Mouse (Mus musculus): ENCODE measurements around the gene Nrl. TPM values are rescaled to one million over a fixed set of nuclear protein-coding genes. Genes with fewer than 3 reads are reported as not detected.

Nrl gene
- polyA plus RNA-seq, 1 experiment from 2014 or later: not detected

DNA sequence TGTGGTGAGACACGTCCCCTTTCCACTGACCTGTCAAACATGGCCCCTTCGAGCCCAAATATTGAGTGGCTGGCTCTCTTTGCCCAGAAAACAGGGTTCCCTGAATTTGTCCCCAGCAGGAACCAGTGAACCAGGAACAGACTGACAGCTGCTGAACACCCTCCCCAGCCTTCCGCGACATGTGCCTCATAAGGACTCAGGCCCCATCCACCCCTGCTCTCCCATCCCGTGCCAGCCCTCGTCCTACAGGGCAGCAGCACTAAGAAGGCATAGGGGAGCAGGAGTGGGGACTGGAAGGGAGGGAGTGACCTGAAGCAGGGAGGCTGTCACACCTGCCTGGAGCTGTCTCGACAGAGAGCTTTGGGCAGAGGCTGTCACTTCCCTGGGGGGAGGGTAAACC, 17.0 kb downstream of the Nrl start:
- no peak for DNase-seq (ENCODE audit: low spot score)
- Histone ChIP-seq H3K4me1 (replicated peaks; ENCODE audit: control insufficient read depth, insufficient read depth, low read length) (no peaks in the 10 kb centered on the region), H3K4me3 (ENCODE audit: low read depth, low read length) (no peak overlapping the region), H3K9ac (ENCODE audit: low read length) (no peak overlapping the region), H3K27me3 (ENCODE audit: control insufficient read depth, insufficient read depth, low read length) (no peaks in the 10 kb centered on the region), H3K27ac (ENCODE audit: low read depth, low read length) (no peak overlapping the region), H3K4me2 (ENCODE audit: low read depth, low read length, severe bottlenecking) (no peak overlapping the region), H3K9me3 (ENCODE audit: control insufficient read depth, low read length) (no peaks in the 10 kb centered on the region), H3K36me3 (ENCODE audit: control insufficient read depth, insufficient read depth, low read length) (no peaks in the 10 kb centered on the region)
- no peak for ATAC-seq (replicated peaks; ENCODE audit: low FRiP score)
- 64% methylated on average over 7 of the region's 7 CpGs for WGBS

GRCm38 (mm10) chr14:55505612-55506011, 19.2 kb downstream of the Nrl start:
- WGBS: 92% methylated on average over 9 of the region's 9 CpGs
- H3K9ac ChIP-seq (ENCODE audit: low read length): no peak overlapping the region
- H3K36me3 ChIP-seq (ENCODE audit: control insufficient read depth, insufficient read depth, low read length): no peaks in the 10 kb centered on the region
- no peak overlapping the region for H3K4me2 ChIP-seq (ENCODE audit: low read depth, low read length, severe bottlenecking)
- no peak overlapping the region for H3K27ac ChIP-seq (ENCODE audit: low read depth, low read length)
- no peaks in the 10 kb centered on the region for H3K9me3 ChIP-seq (ENCODE audit: control insufficient read depth, low read length)
- DNase-seq (ENCODE audit: low spot score) (no peak), ATAC-seq (replicated peaks; ENCODE audit: low FRiP score) (no peak)
- H3K27me3 ChIP-seq (ENCODE audit: control insufficient read depth, insufficient read depth, low read length): no peaks in the 10 kb centered on the region
- H3K4me1 ChIP-seq (replicated peaks; ENCODE audit: control insufficient read depth, insufficient read depth, low read length): no peaks in the 10 kb centered on the region
- no peak overlapping the region for H3K4me3 ChIP-seq (ENCODE audit: low read depth, low read length)

DNA sequence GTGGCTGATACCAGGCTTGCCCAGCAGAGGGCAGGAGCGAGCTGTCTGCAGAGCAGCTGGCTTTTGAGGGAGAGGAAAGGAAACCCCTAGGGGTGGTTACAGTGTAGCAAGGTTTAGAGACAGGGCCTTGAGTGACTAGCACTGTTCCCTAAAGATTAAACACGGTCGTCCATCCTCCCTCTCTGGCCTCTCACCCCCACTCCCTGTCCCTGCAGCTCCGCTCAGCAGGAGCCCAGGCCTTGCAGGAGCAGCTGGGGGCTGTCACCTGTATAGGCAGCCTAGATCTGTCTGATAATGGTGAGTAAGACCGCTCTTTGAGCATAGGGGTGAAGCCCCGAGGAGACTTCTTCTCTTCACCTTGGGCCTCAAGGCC, 27.3 kb downstream of the Nrl start:
- H3K9me3 ChIP-seq (ENCODE audit: control insufficient read depth, low read length): no peaks in the 10 kb centered on the region
- H3K4me3 ChIP-seq (ENCODE audit: low read depth, low read length): no peak overlapping the region
- WGBS: 39% methylated on average over 6 of the region's 6 CpGs
- H3K9ac ChIP-seq (ENCODE audit: low read length): no peak overlapping the region
- H3K27ac ChIP-seq (ENCODE audit: low read depth, low read length): no peak overlapping the region
- ATAC-seq (replicated peaks; ENCODE audit: low FRiP score): peak; percentile 75
- H3K4me2 ChIP-seq (ENCODE audit: low read depth, low read length, severe bottlenecking): no peak overlapping the region
- no peaks in the 10 kb centered on the region for H3K27me3 ChIP-seq (ENCODE audit: control insufficient read depth, insufficient read depth, low read length)
- no peaks in the 10 kb centered on the region for H3K4me1 ChIP-seq (replicated peaks; ENCODE audit: control insufficient read depth, insufficient read depth, low read length)
- DNase-seq (ENCODE audit: low spot score): peak; percentile 91
- no peaks in the 10 kb centered on the region; the same call in 1 of the 2 replicates for H3K36me3 ChIP-seq (ENCODE audit: control insufficient read depth, insufficient read depth, low read length)

- Histone ChIP-seq H3K27ac (ENCODE audit: low read depth, low read length) (no peak overlapping the region), H3K4me1 (replicated peaks; ENCODE audit: control insufficient read depth, insufficient read depth, low read length) (no peaks in the 10 kb centered on the region), H3K27me3 (ENCODE audit: control insufficient read depth, insufficient read depth, low read length) (no peaks in the 10 kb centered on the region), H3K9ac (ENCODE audit: low read length) (no peak overlapping the region), H3K9me3 (ENCODE audit: control insufficient read depth, low read length) (no peaks in the 10 kb centered on the region), H3K36me3 (ENCODE audit: control insufficient read depth, insufficient read depth, low read length) (no peaks in the 10 kb centered on the region; the same call in 1 of the 2 replicates), H3K4me3 (ENCODE audit: low read depth, low read length) (no peak overlapping the region), H3K4me2 (ENCODE audit: low read depth, low read length, severe bottlenecking) (no peak overlapping the region)
- ATAC-seq (replicated peaks; ENCODE audit: low FRiP score) (peak; percentile 39), DNase-seq (ENCODE audit: low spot score) (no peak)
- WGBS: 74% methylated on average over 16 of the region's 16 CpGs
Measured at GRCm38 (mm10) chr14:55496761-55497448, 27.9 kb downstream of the Nrl start.

GRCm38 (mm10) chr14:55495509-55496240, 29.1 kb downstream of the Nrl start:
- no peaks in the 10 kb centered on the region for H3K27me3 ChIP-seq (ENCODE audit: control insufficient read depth, insufficient read depth, low read length)
- DNase-seq (ENCODE audit: low spot score) (no peak), ATAC-seq (replicated peaks; ENCODE audit: low FRiP score) (no peak)
- WGBS: 73% methylated on average over 20 of the region's 20 CpGs
- no peaks in the 10 kb centered on the region for H3K9me3 ChIP-seq (ENCODE audit: control insufficient read depth, low read length)
- no peak overlapping the region for H3K4me2 ChIP-seq (ENCODE audit: low read depth, low read length, severe bottlenecking)
- H3K4me3 ChIP-seq (ENCODE audit: low read depth, low read length): no peak overlapping the region
- no peak overlapping the region for H3K9ac ChIP-seq (ENCODE audit: low read length)
- H3K27ac ChIP-seq (ENCODE audit: low read depth, low read length): no peak overlapping the region
- H3K4me1 ChIP-seq (replicated peaks; ENCODE audit: control insufficient read depth, insufficient read depth, low read length): no peaks in the 10 kb centered on the region
- H3K36me3 ChIP-seq (ENCODE audit: control insufficient read depth, insufficient read depth, low read length): no peaks in the 10 kb centered on the region; the same call in 1 of the 2 replicates

DNA sequence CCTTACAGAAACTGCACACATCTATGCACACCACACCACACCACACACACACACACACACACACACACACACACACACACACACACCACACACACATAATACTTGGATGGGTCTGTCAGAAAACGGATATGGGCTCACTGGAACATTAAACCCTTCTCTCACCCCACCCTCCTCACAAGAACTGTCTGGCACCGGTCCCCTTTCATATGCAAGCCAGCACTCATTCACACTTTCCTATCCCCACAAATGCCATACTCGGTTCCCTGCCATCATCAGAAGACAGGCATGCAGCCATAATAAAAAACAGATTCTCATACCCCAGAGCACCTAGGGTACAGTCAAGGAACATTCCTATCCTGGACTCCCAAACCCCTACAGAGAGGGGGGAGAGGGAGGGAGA, 32.7 kb downstream of the Nrl start:
- WGBS: 53% methylated on average over 3 of the region's 3 CpGs
- no peak overlapping the region for H3K4me2 ChIP-seq (ENCODE audit: low read depth, low read length, severe bottlenecking)
- no peak overlapping the region for H3K27ac ChIP-seq (ENCODE audit: low read depth, low read length)
- peak overlapping the region; percentile 77; the same call in 1 of the 2 replicates for H3K4me3 ChIP-seq (ENCODE audit: low read depth, low read length)
- no peaks in the 10 kb centered on the region for H3K27me3 ChIP-seq (ENCODE audit: control insufficient read depth, insufficient read depth, low read length)
- H3K9me3 ChIP-seq (ENCODE audit: control insufficient read depth, low read length): no peaks in the 10 kb centered on the region
- ATAC-seq (replicated peaks; ENCODE audit: low FRiP score) (no peak), DNase-seq (ENCODE audit: low spot score) (no peak)
- H3K36me3 ChIP-seq (ENCODE audit: control insufficient read depth, insufficient read depth, low read length): no peaks in the 10 kb centered on the region; the same call in 1 of the 2 replicates
- H3K4me1 ChIP-seq (replicated peaks; ENCODE audit: control insufficient read depth, insufficient read depth, low read length): 0 out of 2 replicates have a peak, but pooled peaks cover 3% of the 10 kb centered on the region
- no peak overlapping the region; the same call in 1 of the 2 replicates for H3K9ac ChIP-seq (ENCODE audit: low read length)

DNA sequence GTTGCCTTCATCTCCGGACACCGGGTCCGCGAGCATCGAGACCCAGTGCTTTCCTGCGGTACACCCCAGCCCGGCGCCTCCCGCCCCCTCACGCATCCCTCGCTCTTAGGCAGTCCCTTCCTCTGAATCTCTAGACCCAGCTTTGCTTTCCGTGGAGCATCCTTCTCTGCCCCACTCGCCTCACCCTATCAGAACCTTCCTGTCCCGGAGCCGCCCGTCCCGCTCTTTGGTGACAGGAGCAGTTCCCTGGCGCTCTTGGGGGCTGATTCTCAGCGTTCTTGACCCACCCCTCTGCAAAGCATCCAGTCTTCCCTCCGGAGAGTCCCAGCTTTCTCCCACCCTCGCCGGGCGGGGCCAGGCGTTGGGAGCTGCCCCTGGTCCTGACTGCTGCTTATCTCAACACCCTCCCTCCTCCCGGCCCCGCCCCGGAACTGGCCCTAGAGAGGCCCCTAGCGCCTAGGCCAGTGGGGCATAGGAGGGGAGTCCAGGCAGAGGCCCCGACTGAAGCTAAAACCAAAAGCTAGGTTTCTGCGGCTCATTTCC, 33.4 kb downstream of the Nrl start:
- peak; percentile 85 for ATAC-seq (replicated peaks; ENCODE audit: low FRiP score)
- peak; percentile 86 for DNase-seq (ENCODE audit: low spot score)
- Histone ChIP-seq H3K9me3 (ENCODE audit: control insufficient read depth, low read length) (no peaks in the 10 kb centered on the region), H3K9ac (ENCODE audit: low read length) (peak overlapping the region; percentile 86), H3K4me2 (ENCODE audit: low read depth, low read length, severe bottlenecking) (peak overlapping the region; percentile 84), H3K27me3 (ENCODE audit: control insufficient read depth, insufficient read depth, low read length) (no peaks in the 10 kb centered on the region), H3K4me1 (replicated peaks; ENCODE audit: control insufficient read depth, insufficient read depth, low read length) (0 out of 2 replicates have a peak, but pooled peaks cover 3% of the 10 kb centered on the region), H3K36me3 (ENCODE audit: control insufficient read depth, insufficient read depth, low read length) (no peaks in the 10 kb centered on the region; the same call in 1 of the 2 replicates), H3K27ac (ENCODE audit: low read depth, low read length) (peak overlapping the region; percentile 76), H3K4me3 (ENCODE audit: low read depth, low read length) (peak overlapping the region; percentile 77)
- 1% methylated on average over 29 of the region's 30 CpGs for WGBS

- Histone ChIP-seq H3K4me3 (ENCODE audit: low read depth, low read length) (peak within 1 kb of the TSS; percentile 77), H3K27ac (ENCODE audit: low read depth, low read length) (peak within 1 kb of the TSS; percentile 76), H3K4me2 (ENCODE audit: low read depth, low read length, severe bottlenecking) (peak within 1 kb of the TSS; percentile 84), H3K4me1 (replicated peaks; ENCODE audit: control insufficient read depth, insufficient read depth, low read length) (0 out of 2 replicates have a peak, but pooled peaks cover 3% of the 10 kb centered on the region), H3K9ac (ENCODE audit: low read length) (peak within 1 kb of the TSS; percentile 86), H3K27me3 (ENCODE audit: control insufficient read depth, insufficient read depth, low read length) (no peaks in the 10 kb centered on the region), H3K36me3 (ENCODE audit: control insufficient read depth, insufficient read depth, low read length) (no peaks in the 10 kb centered on the region; the same call in 1 of the 2 replicates), H3K9me3 (ENCODE audit: control insufficient read depth, low read length) (no peaks in the 10 kb centered on the region)
- DNase-seq (ENCODE audit: low spot score) (peak; percentile 89), ATAC-seq (replicated peaks; ENCODE audit: low FRiP score) (peak; percentile 85)
- WGBS: under 1% methylated on average over 49 of the region's 68 CpGs
Measured at GRCm38 (mm10) chr14:55490361-55491201, 34.2 kb downstream of the Nrl start, which contains the start of gene Carmil3. Gene Carmil3, plus strand, starts transcription at chr14:55490651.

All from forebrain, embryonic 11.5 days (tissue).